Mouse (Mus musculus) cerebellum, postnatal 4 days (tissue): Measurements from ENCODE around the gene Acoxl.
A peak's percentile ranks its signal among the peaks of the same experiment; 100 is the strongest.

ENCODE experiments used
- DNase-seq, 2 experiments: peaks; one replicate each; pipeline ENCODE4 v3.0.0; 2022; ENCODE audit warnings: low spot score in 2 of 2, mixed read lengths in 1 of 2

Acoxl gene

GRCm38 (mm10) chr2:128033503-128033902, 194.8 kb downstream of the Acoxl start:
- DNase-seq, result no peak

GRCm38 (mm10) chr2:128034066-128034665, 195.5 kb downstream of the Acoxl start:
- no peak for DNase-seq

GRCm38 (mm10) chr2:128038259-128038890, 199.7 kb downstream of the Acoxl start:
- DNase-seq, result no peak

- DNase-seq, result no peak
These were observed 202.5 kb downstream of the Acoxl start for GRCm38 (mm10) chr2:128041066-128041750.

- no peak for DNase-seq
These were observed 207.8 kb downstream of the Acoxl start for GRCm38 (mm10) chr2:128046454-128046853.

- no peak for DNase-seq
These were observed 216.2 kb downstream of the Acoxl start for GRCm38 (mm10) chr2:128054905-128055304.

- DNase-seq, result no peak
These were observed 219.2 kb downstream of the Acoxl start for GRCm38 (mm10) chr2:128057872-128058271.

GRCm38 (mm10) chr2:128058627-128059026, 220.0 kb downstream of the Acoxl start:
- DNase-seq, result no peak

- DNase-seq, result no peak
These were observed 221.5 kb downstream of the Acoxl start for GRCm38 (mm10) chr2:128060213-128060612.

- no peak for DNase-seq
These were observed 222.1 kb downstream of the Acoxl start for GRCm38 (mm10) chr2:128060680-128061287.

GRCm38 (mm10) chr2:128061491-128061890, 222.8 kb downstream of the Acoxl start:
- DNase-seq, result no peak

GRCm38 (mm10) chr2:128062756-128063155, 224.1 kb downstream of the Acoxl start:
- no peak for DNase-seq

- no peak for DNase-seq
These were observed 226.3 kb downstream of the Acoxl start for GRCm38 (mm10) chr2:128065013-128065412.

- DNase-seq, result no peak
These were observed 226.9 kb downstream of the Acoxl start for GRCm38 (mm10) chr2:128065576-128065975.

GRCm38 (mm10) chr2:128067162-128067561, 228.5 kb downstream of the Acoxl start:
- no peak for DNase-seq

- peak in 1 of 2 experiments; percentile 23 for DNase-seq
These were observed 228.9 kb downstream of the Acoxl start for GRCm38 (mm10) chr2:128067596-128067995.

- DNase-seq, result no peak
These were observed 229.5 kb downstream of the Acoxl start for GRCm38 (mm10) chr2:128068176-128068575.

- no peak for DNase-seq
These were observed 230.3 kb downstream of the Acoxl start for GRCm38 (mm10) chr2:128069025-128069424.

GRCm38 (mm10) chr2:128071791-128072190, 233.1 kb downstream of the Acoxl start:
- no peak for DNase-seq

- DNase-seq, result no peak
These were observed 234.3 kb downstream of the Acoxl start for GRCm38 (mm10) chr2:128072944-128073343.

- no peak for DNase-seq
These were observed 234.9 kb downstream of the Acoxl start for GRCm38 (mm10) chr2:128073603-128074002.

GRCm38 (mm10) chr2:128076936-128077335, 238.3 kb downstream of the Acoxl start:
- no peak for DNase-seq

GRCm38 (mm10) chr2:128078859-128079258, 240.2 kb downstream of the Acoxl start:
- DNase-seq, result no peak
